Mouse (Mus musculus) G1E (cell line): ENCODE data around the gene Slc38a7. TPM values are rescaled to one million over a fixed set of nuclear protein-coding genes. Genes with fewer than 3 reads are reported as not detected.

ENCODE experiments used
- ATAC-seq: 2 replicates; pipeline ENCODE4 v1.8.0; 2016; ENCODE audit warnings: mild to moderate bottlenecking; ENCODE audit not compliant: insufficient number of reproducible peaks, poor library complexity, low FRiP score, severe bottlenecking; ENCODE audit errors: extremely low read depth
- DNase-seq: peaks from one replicate; pipeline ENCODE4 v3.0.0; 2012; ENCODE audit warnings: low spot score
- H3K27me3 ChIP-seq: 2 replicates; pipeline ENCODE4 v1.6.1; 2012; ENCODE audit warnings: mild to moderate bottlenecking, low read length, inconsistent platforms; ENCODE audit not compliant: insufficient read depth
- H3K36me3 ChIP-seq: replicated peaks from 2 replicates; pipeline ENCODE3; 2012; ENCODE audit warnings: mild to moderate bottlenecking, inconsistent platforms
- H3K4me1 ChIP-seq: 2 replicates; pipeline ENCODE4 v1.6.1; 2012; ENCODE audit warnings: low read depth, low read length, inconsistent platforms, mixed read lengths; ENCODE audit not compliant: insufficient read depth
- H3K4me3 ChIP-seq: 2 replicates; pipeline ENCODE4 v1.5.1; 2012; ENCODE audit warnings: low read depth, mild to moderate bottlenecking, inconsistent platforms, low read length, moderate library complexity, mixed read lengths
- H3K9me3 ChIP-seq: replicated peaks from 2 replicates; pipeline ENCODE4 v1.6.1; 2012; ENCODE audit warnings: inconsistent platforms
- CTCF ChIP-seq: IDR thresholded peaks from 2 replicates; pipeline ENCODE4 v1.5.1; 2012; ENCODE audit warnings: low read depth, low read length, inconsistent platforms, mixed read lengths
- GATA1 ChIP-seq: IDR thresholded peaks from 2 replicates; pipeline ENCODE4 v1.6.1; 2012; ENCODE audit warnings: borderline replicate concordance, low read length, inconsistent platforms, mixed read lengths
- GATA2 ChIP-seq: IDR thresholded peaks from 2 replicates; pipeline ENCODE4 v1.6.1; 2012; ENCODE audit warnings: low read depth, low read length, inconsistent platforms, borderline replicate concordance
- POLR2AphosphoS5 ChIP-seq: IDR thresholded peaks from 2 replicates; pipeline ENCODE4 v1.6.1; 2012; ENCODE audit warnings: low read depth, low read length, inconsistent platforms; ENCODE audit not compliant: insufficient replicate concordance
- TAL1 ChIP-seq: conservative IDR thresholded peaks from 2 replicates; pipeline ENCODE4 v1.6.1; 2012; ENCODE audit warnings: low read depth, low read length, inconsistent platforms, mixed read lengths
- polyA plus RNA-seq: library from polyadenylated mRNA; stranded (reverse); fragments of >175 nt; gene quantifications from 2 replicates; pipeline ENCODE4 v1.2.3, GENCODE M21; 2012
- total RNA-seq, 2 experiments: library from RNA; stranded (forward) in 1 of 2; stranded (reverse) in 1 of 2; fragments of 200-1000 nt in 1 of 2; fragments of >200 nt in 1 of 2; fragmentation: Nextera tagmentation in 1 of 2; gene quantifications; 2 replicates each; pipeline ENCODE4 v1.2.3; 2014 to 2017

Gene Slc38a7
- total and polyA plus RNA-seq, 3 experiments, result 13.3 to 24.6 (median 16.1) TPM

- no peaks in the 10 kb centered on the region for H3K36me3 ChIP-seq
- H3K4me3 ChIP-seq, result no peak overlapping the region
- TF ChIP-seq TAL1, result no peak
- TF ChIP-seq GATA1, result no peak
- TF ChIP-seq GATA2, result no peak
- TF ChIP-seq POLR2AphosphoS5, result no peak
- no peak for TF ChIP-seq CTCF
- no peaks in the 10 kb centered on the region for H3K9me3 ChIP-seq
- DNase-seq, result no peak
- peaks cover 4% of the 10 kb centered on the region; the same call in 1 of the 2 replicates for H3K4me1 ChIP-seq
- peaks cover 2% of the 10 kb centered on the region; the same call in 1 of the 2 replicates for H3K27me3 ChIP-seq
- no peak for ATAC-seq
Observed at GRCm38 (mm10) chr8:95816044-95816708, 37.2 kb downstream of the Slc38a7 start.

DNA sequence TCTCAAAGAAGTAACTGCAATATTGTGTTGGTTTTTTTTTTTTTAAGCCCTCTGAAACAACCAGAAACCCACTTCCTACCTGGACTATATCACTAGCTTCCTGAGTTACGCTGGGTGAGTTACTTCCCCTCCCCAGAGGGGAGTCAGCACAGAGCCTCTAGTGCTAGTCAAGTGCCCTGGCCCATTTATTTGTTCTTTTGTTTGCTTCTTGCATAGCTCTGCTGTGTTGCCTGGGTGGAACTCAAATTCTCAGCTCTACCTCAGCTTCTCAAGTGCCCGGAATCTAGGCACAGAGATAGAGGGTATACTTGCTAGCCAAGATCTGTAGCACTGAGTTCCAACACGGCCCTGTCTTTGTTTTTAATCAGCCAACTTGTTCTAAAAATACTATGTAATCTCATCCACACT is 43.2 kb downstream of the Slc38a7 start:
- ATAC-seq (no peak), DNase-seq (no peak)
- H3K27me3 ChIP-seq, result no peaks in the 10 kb centered on the region
- no peak overlapping the region for H3K4me3 ChIP-seq
- peaks cover 29% of the 10 kb centered on the region for H3K4me1 ChIP-seq
- H3K9me3 ChIP-seq, result no peaks in the 10 kb centered on the region
- TF ChIP-seq GATA2 (no peak), TAL1 (no peak), GATA1 (no peak), CTCF (no peak), POLR2AphosphoS5 (no peak)
- peaks cover 11% of the 10 kb centered on the region for H3K36me3 ChIP-seq

GRCm38 (mm10) chr8:95809116-95809515 is 44.2 kb downstream of the Slc38a7 start:
- no peak for ATAC-seq
- Histone ChIP-seq H3K27me3 (no peaks in the 10 kb centered on the region), H3K4me3 (no peak overlapping the region), H3K9me3 (no peaks in the 10 kb centered on the region), H3K4me1 (peaks cover 39% of the 10 kb centered on the region), H3K36me3 (peaks cover 20% of the 10 kb centered on the region)
- no peak for DNase-seq
- TF ChIP-seq POLR2AphosphoS5, result no peak
- no peak for TF ChIP-seq GATA2
- no peak for TF ChIP-seq TAL1

GRCm38 (mm10) chr8:95808631-95809030 is 44.7 kb downstream of the Slc38a7 start:
- ATAC-seq (no peak), DNase-seq (no peak)
- no peak for TF ChIP-seq TAL1
- TF ChIP-seq GATA2, result no peak
- TF ChIP-seq CTCF, result no peak
- TF ChIP-seq GATA1, result no peak
- TF ChIP-seq POLR2AphosphoS5, result no peak
- H3K9me3 ChIP-seq, result no peaks in the 10 kb centered on the region
- peaks cover 44% of the 10 kb centered on the region for H3K4me1 ChIP-seq
- no peaks in the 10 kb centered on the region for H3K27me3 ChIP-seq
- H3K4me3 ChIP-seq, result no peak overlapping the region
- peaks cover 25% of the 10 kb centered on the region for H3K36me3 ChIP-seq

GRCm38 (mm10) chr8:95807861-95808260 is 45.5 kb downstream of the Slc38a7 start:
- Histone ChIP-seq H3K4me3 (peak overlapping the region; percentile 89), H3K36me3 (peaks cover 29% of the 10 kb centered on the region), H3K4me1 (peaks cover 48% of the 10 kb centered on the region), H3K9me3 (no peaks in the 10 kb centered on the region), H3K27me3 (no peaks in the 10 kb centered on the region)
- ATAC-seq, result peak; percentile 83
- TF ChIP-seq TAL1 (no peak), CTCF (no peak), GATA2 (no peak), POLR2AphosphoS5 (no peak), GATA1 (no peak)
- peak; percentile 79 for DNase-seq

DNA sequence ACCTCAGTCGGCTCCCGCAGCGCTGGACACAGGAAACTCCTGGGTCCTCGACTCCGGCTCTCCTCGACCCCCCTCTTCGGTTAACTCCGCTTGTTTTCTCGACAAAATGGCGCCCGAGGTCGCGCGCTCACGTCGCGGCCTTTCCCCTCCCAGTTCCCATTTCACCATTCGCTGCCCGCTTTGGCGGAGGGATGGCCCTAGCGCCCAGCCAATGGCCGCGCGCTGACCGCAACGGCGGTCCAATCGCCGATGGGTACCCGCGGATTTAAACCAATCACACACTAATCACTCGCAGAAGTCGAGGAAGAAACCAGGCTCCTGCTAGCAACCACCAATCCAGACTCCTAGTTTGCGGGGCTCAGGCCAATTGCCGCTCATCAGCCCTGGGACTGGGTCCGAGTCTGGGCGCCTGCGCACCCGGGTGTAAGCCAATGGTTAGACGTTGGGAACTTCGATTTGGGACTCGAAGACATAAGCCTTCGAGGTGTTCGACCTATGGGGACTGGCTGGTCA is 46.0 kb downstream of the Slc38a7 start, which contains the start of gene Cnot1:
Gene Cnot1 (minus strand): TSS at position 134 of the 513 bp plus-strand sequence.
- Histone ChIP-seq H3K36me3 (peaks cover 32% of the 10 kb centered on the region), H3K27me3 (no peaks in the 10 kb centered on the region), H3K4me3 (peak within 1 kb of the TSS; percentile 89), H3K9me3 (no peaks in the 10 kb centered on the region), H3K4me1 (peaks cover 53% of the 10 kb centered on the region)
- ATAC-seq, result peak; percentile 89
- no peak for TF ChIP-seq GATA1
- no peak for TF ChIP-seq TAL1
- TF ChIP-seq CTCF, result no peak
- TF ChIP-seq GATA2, result no peak
- DNase-seq, result peak; percentile 99
